Mouse (Mus musculus): ENCODE results near the gene Cacnb2. TPM values are rescaled to one million over a fixed set of nuclear protein-coding genes. Genes with fewer than 3 reads are reported as not detected.

The Cacnb2 gene
- total RNA-seq, 2 experiments from 2014 or later, result 0.51 to 0.73 TPM

GRCm38 (mm10) chr2:14820946-14821345 lies 218.1 kb downstream of the Cacnb2 start:
- Histone ChIP-seq H3K27ac (no peak overlapping the region), H3K4me3 (no peak overlapping the region)
- intact Hi-C loops (cut with DNase I), result no loop called here
- TF ChIP-seq CTCF (IDR thresholded peaks at IDR 0.05), result no peak
- DNase-seq, result no peak

DNA sequence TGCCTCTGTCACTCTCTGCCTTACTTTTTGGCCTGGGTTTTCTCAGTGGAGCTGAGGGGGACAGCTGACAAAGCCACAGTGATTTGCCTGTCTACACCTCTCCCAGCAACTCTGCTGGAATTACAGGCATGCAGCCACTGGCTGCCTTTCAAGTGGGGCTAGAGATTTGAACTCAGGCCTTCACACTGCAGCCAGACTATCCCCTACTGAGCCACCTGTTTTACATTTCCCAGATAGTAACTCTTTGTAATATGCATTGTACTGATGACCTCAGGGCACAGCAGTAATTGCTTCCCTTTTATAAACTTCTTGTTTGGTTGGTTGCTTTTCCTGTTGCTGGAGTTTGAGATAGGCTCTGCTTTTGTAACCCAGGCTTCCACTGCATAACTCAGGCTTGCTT lies 220.2 kb downstream of the Cacnb2 start:
- H3K27ac ChIP-seq, result no peak overlapping the region
- DNase-seq, result no peak
- TF ChIP-seq CTCF (IDR thresholded peaks at IDR 0.05), result no peak
- H3K4me3 ChIP-seq, result no peak overlapping the region
- intact Hi-C loops (cut with DNase I), result no loop called here

- peak overlapping the region; percentile 61 for H3K27ac ChIP-seq
- intact Hi-C loops (cut with DNase I), result no loop called here
- DNase-seq, result no peak
- no peak for TF ChIP-seq CTCF (IDR thresholded peaks at IDR 0.05)
- peak overlapping the region; percentile 44 for H3K4me3 ChIP-seq
These were observed 221.0 kb downstream of the Cacnb2 start for GRCm38 (mm10) chr2:14823816-14824348.

- Histone ChIP-seq H3K4me3 (no peak overlapping the region), H3K27ac (no peak overlapping the region)
- no peak for TF ChIP-seq CTCF (IDR thresholded peaks at IDR 0.05)
- no peak for DNase-seq
- intact Hi-C loops (cut with DNase I), result no loop called here
These were observed 222.3 kb downstream of the Cacnb2 start for GRCm38 (mm10) chr2:14825146-14825545.

GRCm38 (mm10) chr2:14829451-14829850 lies 226.6 kb downstream of the Cacnb2 start:
- TF ChIP-seq CTCF (IDR thresholded peaks at IDR 0.05), result no peak
- no peak overlapping the region for H3K27ac ChIP-seq
- no peak for DNase-seq
- H3K4me3 ChIP-seq, result no peak overlapping the region
- intact Hi-C loops (cut with DNase I), result no loop called here

DNA sequence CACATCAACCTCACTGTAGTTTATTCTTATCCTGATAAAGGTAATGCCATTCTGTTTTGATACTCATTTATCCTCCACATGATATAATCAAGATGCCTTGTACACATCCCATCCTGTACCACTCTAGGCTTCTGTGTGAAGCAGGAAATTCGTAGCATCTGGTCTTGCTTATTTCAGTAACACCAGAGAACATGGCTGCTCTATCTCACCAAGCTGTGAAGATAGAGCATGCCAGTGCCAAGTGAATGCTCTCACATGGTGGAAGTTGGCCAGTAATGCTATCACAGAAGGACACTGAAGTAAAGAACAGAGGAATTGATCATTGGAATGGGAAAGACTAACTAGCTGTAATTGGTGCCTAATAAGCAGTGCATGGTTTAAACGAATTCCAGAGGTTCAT lies 228.4 kb downstream of the Cacnb2 start:
- no peak overlapping the region for H3K4me3 ChIP-seq
- DNase-seq, result no peak
- no peak overlapping the region for H3K27ac ChIP-seq
- TF ChIP-seq CTCF (IDR thresholded peaks at IDR 0.05), result no peak
- intact Hi-C loops (cut with DNase I), result no loop called here

DNA sequence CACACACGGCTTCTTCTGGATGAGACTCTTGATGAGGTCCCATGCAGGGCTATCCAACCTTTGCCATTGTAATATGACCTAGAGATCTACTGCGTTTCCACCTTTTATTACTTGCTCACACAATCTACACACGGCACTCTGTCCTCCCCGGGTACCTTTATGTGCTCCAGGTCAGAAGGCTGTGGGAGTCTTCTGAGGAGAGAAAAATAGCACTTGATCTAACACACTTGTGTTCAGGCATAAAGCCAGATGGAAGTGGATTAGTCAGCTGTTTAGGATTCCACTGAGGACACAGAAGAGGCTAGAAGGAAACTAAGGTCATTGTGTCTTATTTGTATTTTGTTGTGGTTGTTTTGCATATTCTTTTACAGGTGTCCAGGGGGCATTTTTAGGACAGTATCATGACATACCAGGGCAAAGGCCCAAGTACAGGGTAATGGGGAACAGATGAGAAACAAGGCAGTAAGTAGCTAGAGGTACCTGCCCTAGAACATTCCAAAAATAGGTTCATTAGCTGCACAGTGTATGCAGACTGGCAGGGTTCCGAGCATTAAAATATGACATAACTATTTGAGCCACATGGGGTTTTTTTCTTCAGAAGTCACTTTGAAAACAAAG lies 231.9 kb downstream of the Cacnb2 start:
- no peak for DNase-seq
- intact Hi-C loops (cut with DNase I), result no loop called here
- Histone ChIP-seq H3K27ac (no peak overlapping the region), H3K4me3 (no peak overlapping the region)
- TF ChIP-seq CTCF (IDR thresholded peaks at IDR 0.05), result no peak

DNA sequence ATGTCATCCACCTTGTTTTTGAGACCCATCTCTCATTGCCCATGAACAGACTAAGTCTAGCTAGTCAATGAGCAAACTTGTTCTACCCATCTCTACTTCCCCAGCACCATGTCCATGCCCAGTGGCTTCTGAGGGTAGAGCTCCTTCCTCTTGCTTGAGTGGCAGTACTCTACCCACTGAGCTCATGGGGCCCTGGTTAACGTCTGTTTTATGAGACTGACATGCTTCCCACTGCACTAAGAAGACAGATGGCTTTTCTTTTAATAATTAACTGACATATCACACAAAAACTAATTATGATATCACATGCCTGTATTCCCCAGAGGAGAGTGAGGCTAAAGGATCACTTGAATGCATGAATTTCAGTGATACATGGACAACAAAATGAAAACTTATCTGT lies 238.4 kb downstream of the Cacnb2 start:
- TF ChIP-seq CTCF (IDR thresholded peaks at IDR 0.05), result no peak
- intact Hi-C loops (cut with DNase I), result no loop called here
- H3K27ac ChIP-seq, result no peak overlapping the region
- no peak for DNase-seq
- no peak overlapping the region for H3K4me3 ChIP-seq

DNA sequence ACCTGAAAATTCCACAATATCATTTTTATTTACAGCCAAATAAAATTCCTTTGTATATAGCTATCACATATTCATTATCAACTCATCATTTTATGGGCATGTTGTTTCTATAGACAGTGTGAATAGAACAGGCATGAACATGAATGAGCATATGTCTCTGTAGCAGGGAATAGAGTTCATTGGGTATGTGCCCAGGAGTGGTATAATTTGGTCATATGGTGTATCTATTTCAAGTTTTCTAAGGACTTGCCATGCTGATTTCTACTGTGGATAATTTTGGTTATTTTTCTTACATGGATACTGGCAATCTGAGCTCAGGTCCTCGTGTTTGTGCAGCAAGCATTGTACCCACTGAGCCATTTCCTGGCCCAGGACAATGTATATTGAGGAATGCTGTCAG lies 243.8 kb downstream of the Cacnb2 start:
- Histone ChIP-seq H3K4me3 (no peak overlapping the region), H3K27ac (no peak overlapping the region)
- TF ChIP-seq CTCF (IDR thresholded peaks at IDR 0.05), result no peak
- DNase-seq, result no peak
- intact Hi-C loops (cut with DNase I), result no loop called here

DNA sequence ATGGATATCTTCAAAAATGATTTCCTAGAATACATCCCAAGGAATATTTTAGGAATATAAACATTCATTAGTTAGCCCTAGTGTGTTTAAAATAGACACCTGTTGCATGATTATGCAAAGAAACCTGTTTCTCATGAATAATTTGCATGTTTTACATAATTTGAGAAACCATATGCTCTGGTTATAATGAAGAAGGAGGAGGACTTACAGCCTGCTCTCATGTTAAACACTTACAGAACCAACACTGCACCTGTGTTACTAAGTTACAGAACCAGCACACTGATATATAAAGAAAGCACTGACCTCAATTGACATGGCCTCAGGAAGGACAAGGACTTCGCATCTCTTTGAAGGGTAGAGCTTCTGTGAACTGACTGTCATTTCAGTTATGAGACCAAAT lies 244.3 kb downstream of the Cacnb2 start:
- DNase-seq, result no peak
- no peak for TF ChIP-seq CTCF (IDR thresholded peaks at IDR 0.05)
- H3K27ac ChIP-seq, result no peak overlapping the region
- no peak overlapping the region for H3K4me3 ChIP-seq
- intact Hi-C loops (cut with DNase I), result no loop called here

DNA sequence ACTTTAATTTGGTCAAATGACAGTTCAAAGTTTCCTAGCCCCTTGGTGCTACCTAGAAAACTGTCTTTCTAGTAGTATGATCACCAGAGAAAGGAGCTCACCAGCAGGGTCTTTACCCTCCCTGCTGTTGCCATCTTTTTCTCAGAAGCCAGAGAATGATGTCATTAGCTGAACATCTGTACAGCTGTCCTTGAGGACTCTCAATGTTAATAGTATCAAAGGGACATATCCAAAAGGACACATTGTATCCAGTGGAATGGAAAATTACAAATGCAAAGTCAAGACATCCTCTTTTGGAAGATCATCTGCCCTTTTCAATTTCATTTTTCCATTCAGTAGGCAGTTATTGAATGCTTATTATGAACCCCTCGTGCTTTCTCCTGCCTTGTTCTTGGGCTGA lies 247.9 kb downstream of the Cacnb2 start:
- no peak overlapping the region for H3K4me3 ChIP-seq
- no peak overlapping the region for H3K27ac ChIP-seq
- no peak for DNase-seq
- no peak for TF ChIP-seq CTCF (IDR thresholded peaks at IDR 0.05)
- intact Hi-C loops (cut with DNase I), result no loop called here

DNA sequence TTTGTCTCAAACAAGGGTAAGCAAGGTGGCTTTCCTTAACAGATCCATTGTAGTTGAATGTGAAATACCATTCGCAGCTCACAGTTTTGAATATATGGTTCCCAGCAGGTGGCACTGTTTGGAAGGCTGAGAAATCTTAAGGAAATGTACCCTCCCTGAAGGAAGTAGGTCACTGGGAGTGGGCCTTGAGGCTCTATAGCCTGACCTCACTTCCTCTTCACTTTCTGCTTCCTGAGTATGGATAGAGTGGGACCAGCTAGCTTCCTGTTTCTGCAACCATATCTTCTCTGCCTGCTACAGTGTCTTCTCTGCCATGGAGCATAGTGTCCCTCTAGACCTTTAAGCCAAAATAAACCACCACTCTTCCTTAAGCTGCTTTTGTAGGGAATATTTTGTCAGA lies 248.5 kb downstream of the Cacnb2 start:
- peak; percentile 29; the same call in 1 of the 2 replicates for TF ChIP-seq CTCF (IDR thresholded peaks at IDR 0.05)
- DNase-seq, result no peak
- H3K4me3 ChIP-seq, result no peak overlapping the region
- intact Hi-C loops (cut with DNase I), result no loop called here
- H3K27ac ChIP-seq, result no peak overlapping the region

GRCm38 (mm10) chr2:14854054-14854453 lies 251.2 kb downstream of the Cacnb2 start:
- no peak overlapping the region for H3K4me3 ChIP-seq
- no peak overlapping the region for H3K27ac ChIP-seq
- DNase-seq, result no peak
- TF ChIP-seq CTCF (IDR thresholded peaks at IDR 0.05), result no peak
- intact Hi-C loops (cut with DNase I), result no loop called here

- no peak for TF ChIP-seq CTCF (IDR thresholded peaks at IDR 0.05)
- no peak overlapping the region for H3K4me3 ChIP-seq
- DNase-seq, result no peak
- intact Hi-C loops (cut with DNase I), result no loop called here
- no peak overlapping the region for H3K27ac ChIP-seq
These were observed 255.4 kb downstream of the Cacnb2 start for GRCm38 (mm10) chr2:14858301-14858700.

All from gastrocnemius, adult 2 months (tissue).